Mouse (Mus musculus): ENCODE data around the gene Lrig1.

GRCm38 (mm10) chr6:94659886-94660333 lies 40.0 kb downstream of the Lrig1 start:
- TF ChIP-seq ZNF384 (IDR thresholded peaks at IDR 0.05; ENCODE audit: low read depth, low read length) (no peak), ZC3H11A (IDR thresholded peaks at IDR 0.05; ENCODE audit: borderline replicate concordance, low read depth, low read length) (no peak)

All from ES-E14 (cell line).